Mouse (Mus musculus) brain, adult 2 months (tissue): ENCODE data around the gene Abhd10.

Experiments
- DNase-seq: peaks from one replicate; pipeline ENCODE4 v3.0.0; 2011; ENCODE audit warnings: low read depth, low spot score

Gene Abhd10

GRCm38 (mm10) chr16:45742615-45743476, at the start of gene Abhd10:
TSS of gene Abhd10 (minus strand) at chr16:45742955.
- DNase-seq = peak; percentile 97

- DNase-seq = peak; percentile 27
Observed at GRCm38 (mm10) chr16:45791286-45791685, 48.5 kb upstream of the Abhd10 start.

- no peak for DNase-seq
Observed at GRCm38 (mm10) chr16:45789311-45789710, 46.6 kb upstream of the Abhd10 start.

- DNase-seq = no peak
Observed at GRCm38 (mm10) chr16:45787650-45788049, 44.9 kb upstream of the Abhd10 start.

- peak; percentile 63 for DNase-seq
Observed at GRCm38 (mm10) chr16:45786639-45787038, 43.9 kb upstream of the Abhd10 start.

- DNase-seq = no peak
Observed at GRCm38 (mm10) chr16:45780001-45780400, 37.2 kb upstream of the Abhd10 start.

GRCm38 (mm10) chr16:45774813-45775212, 32.1 kb upstream of the Abhd10 start:
- no peak for DNase-seq

GRCm38 (mm10) chr16:45770914-45771313, 28.2 kb upstream of the Abhd10 start:
- DNase-seq = peak; percentile 60

GRCm38 (mm10) chr16:45767853-45768640, 25.3 kb upstream of the Abhd10 start:
- peak; percentile 97 for DNase-seq

- no peak for DNase-seq
Observed at GRCm38 (mm10) chr16:45767434-45767833, 24.7 kb upstream of the Abhd10 start.

- DNase-seq = no peak
Observed at GRCm38 (mm10) chr16:45765801-45766494, 23.2 kb upstream of the Abhd10 start.

GRCm38 (mm10) chr16:45765102-45765501, 22.3 kb upstream of the Abhd10 start:
- no peak for DNase-seq

GRCm38 (mm10) chr16:45762859-45763505, 20.2 kb upstream of the Abhd10 start:
- DNase-seq = no peak

GRCm38 (mm10) chr16:45761425-45761824, 18.7 kb upstream of the Abhd10 start:
- no peak for DNase-seq

- no peak for DNase-seq
Observed at GRCm38 (mm10) chr16:45758726-45759269, 16.0 kb upstream of the Abhd10 start.

- DNase-seq = no peak
Observed at GRCm38 (mm10) chr16:45757421-45758078, 14.8 kb upstream of the Abhd10 start.

- DNase-seq = peak; percentile 81
Observed at GRCm38 (mm10) chr16:45756855-45757254, 14.1 kb upstream of the Abhd10 start.

GRCm38 (mm10) chr16:45743591-45744144, 913 bp upstream of the Abhd10 start:
- DNase-seq = no peak

GRCm38 (mm10) chr16:45737880-45738279, 4.9 kb downstream of the Abhd10 start:
- DNase-seq = no peak

- no peak for DNase-seq
Observed at GRCm38 (mm10) chr16:45736724-45737123, 6.0 kb downstream of the Abhd10 start.
